Mouse (Mus musculus) embryonic fibroblast, embryonic 13.5 days (primary cell): ENCODE measurements at regions not wholly inside any gene's neighbourhood (a gene's known extent, or its start where the extent isn't known, plus 50 kb on each side); places are given as distances from the start of the nearest gene placed in this dataset.

ENCODE experiments used
- H3K27ac ChIP-seq: 2 replicates; pipeline ENCODE4 v1.5.1; 2012; ENCODE audit warnings: low read length, control low read depth, inconsistent platforms; ENCODE audit not compliant: insufficient read depth
- H3K4me1 ChIP-seq: 2 replicates; pipeline ENCODE4 v1.6.1; 2011; ENCODE audit warnings: low read length; ENCODE audit not compliant: control insufficient read depth, insufficient read depth
- H3K4me3 ChIP-seq: 2 replicates; pipeline ENCODE4 v1.5.1; 2011; ENCODE audit warnings: mild to moderate bottlenecking, control low read depth, low read length; ENCODE audit not compliant: insufficient read depth
- CTCF ChIP-seq: IDR thresholded peaks from 2 replicates; pipeline ENCODE4 v1.5.1; 2011; ENCODE audit warnings: mild to moderate bottlenecking, control low read depth, low read length, moderate library complexity, borderline replicate concordance; ENCODE audit not compliant: insufficient read depth
- POLR2A ChIP-seq: IDR thresholded peaks from 2 replicates; pipeline ENCODE4 v1.6.1; 2011; ENCODE audit warnings: low read depth, mild to moderate bottlenecking, control low read depth, low read length, moderate library complexity

DNA sequence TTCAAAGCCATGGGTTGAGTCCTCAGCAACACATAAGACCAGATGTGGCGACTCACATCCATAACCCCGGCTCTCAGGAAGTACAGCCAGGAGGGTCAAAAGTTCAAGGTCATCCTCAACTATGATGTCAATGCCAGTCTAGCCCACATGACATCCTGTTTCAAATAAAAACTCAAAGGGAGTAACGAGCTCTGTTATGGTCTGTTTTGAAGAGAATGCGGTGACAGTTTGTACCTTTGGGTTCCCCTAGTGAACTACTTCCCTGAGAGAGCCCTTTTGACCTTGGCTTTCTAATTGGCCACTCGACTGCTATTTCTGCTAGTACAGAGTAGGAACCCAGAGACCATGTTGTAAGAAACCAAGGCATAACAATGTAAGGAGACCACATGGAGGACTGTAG is 119.7 kb upstream of the Plekha5 start:
- Histone ChIP-seq H3K4me3 (no peak overlapping the region), H3K4me1 (no peaks in the 10 kb centered on the region), H3K27ac (no peak overlapping the region)
- TF ChIP-seq POLR2A (no peak), CTCF (no peak)

GRCm38 (mm10) chr6:140300470-140301145 is 123.2 kb upstream of the Plekha5 start:
- Histone ChIP-seq H3K27ac (no peak overlapping the region), H3K4me3 (no peak overlapping the region), H3K4me1 (no peaks in the 10 kb centered on the region)
- no peak for TF ChIP-seq CTCF
- no peak for TF ChIP-seq POLR2A

DNA sequence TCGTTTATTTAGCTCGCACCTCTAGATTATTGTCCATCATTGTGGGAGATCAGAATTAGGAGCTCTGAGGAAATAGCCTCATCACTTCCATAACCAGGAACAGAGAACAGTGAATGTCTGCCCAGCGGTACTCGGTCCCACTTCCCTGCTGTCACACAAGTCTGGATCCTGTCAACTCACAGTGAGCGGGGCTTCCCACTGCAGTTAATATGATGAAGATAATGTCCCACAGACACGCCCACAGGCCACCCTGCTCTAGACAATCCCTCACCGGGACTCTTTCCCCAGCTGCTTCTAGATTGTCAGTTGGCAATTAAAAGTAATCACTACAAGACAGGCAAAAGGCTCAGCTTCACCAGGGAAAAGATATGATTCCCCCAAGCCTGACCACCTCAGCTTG is 124.2 kb upstream of the Plekha5 start:
- H3K4me3 ChIP-seq = no peak overlapping the region
- no peaks in the 10 kb centered on the region for H3K4me1 ChIP-seq
- TF ChIP-seq POLR2A (no peak), CTCF (no peak)
- H3K27ac ChIP-seq = no peak overlapping the region

GRCm38 (mm10) chr6:140297969-140298554 is 125.8 kb upstream of the Plekha5 start:
- TF ChIP-seq POLR2A (no peak), CTCF (no peak)
- H3K4me3 ChIP-seq = no peak overlapping the region
- no peak overlapping the region for H3K27ac ChIP-seq
- H3K4me1 ChIP-seq = no peaks in the 10 kb centered on the region

GRCm38 (mm10) chr6:140297561-140297960 is 126.3 kb upstream of the Plekha5 start:
- no peak for TF ChIP-seq POLR2A
- no peak for TF ChIP-seq CTCF
- Histone ChIP-seq H3K4me3 (no peak overlapping the region), H3K27ac (no peak overlapping the region), H3K4me1 (no peaks in the 10 kb centered on the region)

GRCm38 (mm10) chr6:140290109-140290508 is 133.7 kb upstream of the Plekha5 start:
- Histone ChIP-seq H3K4me3 (no peak overlapping the region), H3K4me1 (no peaks in the 10 kb centered on the region), H3K27ac (no peak overlapping the region)
- TF ChIP-seq CTCF (no peak), POLR2A (no peak)

- TF ChIP-seq CTCF (no peak), POLR2A (no peak)
- H3K4me3 ChIP-seq = no peak overlapping the region
- H3K27ac ChIP-seq = no peak overlapping the region
- no peaks in the 10 kb centered on the region for H3K4me1 ChIP-seq
These were observed 135.1 kb upstream of the Plekha5 start for GRCm38 (mm10) chr6:140288799-140289198.

- H3K4me1 ChIP-seq = no peaks in the 10 kb centered on the region
- TF ChIP-seq POLR2A (no peak), CTCF (no peak)
- H3K27ac ChIP-seq = no peak overlapping the region
- no peak overlapping the region for H3K4me3 ChIP-seq
These were observed 141.6 kb upstream of the Plekha5 start for GRCm38 (mm10) chr6:140282285-140282577.

- Histone ChIP-seq H3K4me3 (no peak overlapping the region), H3K27ac (no peak overlapping the region), H3K4me1 (no peaks in the 10 kb centered on the region)
- TF ChIP-seq CTCF = no peak
- TF ChIP-seq POLR2A = no peak
These were observed 142.2 kb upstream of the Plekha5 start for GRCm38 (mm10) chr6:140281488-140282284.

DNA sequence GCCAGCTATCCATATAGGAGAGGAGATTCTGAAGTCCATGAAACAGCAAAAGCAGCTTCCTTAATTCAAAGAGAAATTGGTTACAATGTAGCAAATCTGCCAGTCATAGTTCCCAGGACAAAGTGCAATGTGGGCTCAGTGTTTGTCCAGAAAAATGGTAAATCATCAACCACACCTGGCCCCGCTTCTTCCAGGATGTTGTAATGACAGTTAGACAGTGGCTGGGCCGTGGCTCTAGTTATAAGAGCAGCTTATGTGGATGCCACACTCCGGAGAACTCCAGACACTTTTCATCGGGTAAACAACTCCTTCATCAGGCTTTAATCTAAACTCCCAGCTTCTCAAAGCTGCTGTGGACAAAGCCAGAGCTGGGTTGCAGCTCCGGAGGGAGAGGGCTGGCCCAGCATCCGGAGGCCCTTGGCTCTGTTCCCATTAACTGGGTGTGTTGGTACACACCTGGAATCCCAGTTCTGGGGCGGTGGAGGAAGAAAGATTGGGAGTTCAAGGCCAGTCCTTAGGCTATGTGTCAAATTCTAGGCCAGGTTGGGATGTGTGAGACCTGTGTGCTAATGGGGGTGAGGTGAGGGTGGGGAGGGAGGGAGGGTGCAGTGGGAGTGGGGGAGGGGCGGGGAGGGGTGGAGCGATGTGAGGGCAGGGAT is 142.9 kb upstream of the Plekha5 start:
- no peak overlapping the region for H3K27ac ChIP-seq
- H3K4me3 ChIP-seq = no peak overlapping the region
- no peak for TF ChIP-seq CTCF
- no peak for TF ChIP-seq POLR2A
- no peaks in the 10 kb centered on the region for H3K4me1 ChIP-seq
